Mouse (Mus musculus) testis, adult 2 months (tissue): Measurements from ENCODE around the gene Mast4.

Experiments used
- CTCF ChIP-seq: fragments of 200-500 bp; IDR thresholded peaks from 2 replicates; pipeline ENCODE4 v1.5.1; 2012; ENCODE audit warnings: low read depth, mild to moderate bottlenecking, inconsistent platforms, low read length, moderate library complexity; ENCODE audit not compliant: control insufficient read depth, insufficient read depth, insufficient replicate concordance
- POLR2A ChIP-seq: fragments of 200-500 bp; IDR thresholded peaks from 2 replicates; pipeline ENCODE4 v1.6.1; 2012; ENCODE audit warnings: low read depth, mild to moderate bottlenecking, inconsistent platforms, low read length, moderate library complexity; ENCODE audit not compliant: control insufficient read depth

GRCm38 (mm10) chr13:102765216-102765615, 569.1 kb downstream of the Mast4 start:
- TF ChIP-seq POLR2A: no peak
- no peak for TF ChIP-seq CTCF
